ENCODE assay signal across 8 mouse cellular contexts in the genomic region with DNA sequence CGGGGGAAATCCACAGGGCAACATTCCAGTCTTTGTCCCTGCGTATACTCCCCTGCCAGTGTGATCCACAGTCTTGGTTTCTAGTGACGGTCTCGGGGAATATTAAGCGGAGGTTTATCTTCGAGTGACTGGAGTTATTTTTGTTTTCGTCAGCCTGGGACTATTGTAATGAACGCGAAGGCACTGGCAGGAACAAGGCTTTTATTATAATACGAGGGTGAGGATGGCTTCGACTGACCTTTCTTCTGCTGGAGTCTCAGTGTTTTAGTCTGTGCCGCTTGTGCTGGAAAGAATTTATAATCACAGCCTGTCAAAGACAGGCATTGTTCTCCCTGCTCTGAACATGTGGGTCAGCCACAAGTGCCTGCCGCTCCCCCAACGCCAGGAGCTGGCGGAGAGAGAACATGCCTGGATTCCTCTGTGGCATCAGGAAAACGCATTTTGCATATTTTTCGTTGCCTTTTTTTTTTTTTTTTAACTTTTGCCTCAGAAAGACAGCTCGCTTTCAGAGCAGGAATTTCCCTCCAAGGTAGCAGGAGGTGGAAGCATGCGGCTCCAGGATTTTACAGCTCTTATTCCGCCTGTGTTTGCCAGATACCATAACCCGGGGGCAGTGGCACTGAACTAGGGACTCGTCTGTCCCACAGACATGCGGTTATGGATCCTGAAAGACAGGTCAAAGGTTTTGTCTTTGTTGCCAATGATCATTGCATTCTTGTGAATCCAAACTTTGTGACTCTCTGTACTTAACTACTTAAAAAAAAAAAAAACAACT.
DNase-seq lines count a peak whose midpoint lies in the region; ATAC-seq and TF ChIP-seq lines count a peak whose summit lies in the region.

No protein-coding gene starts in this region.

- H3K9ac ChIP-seq in limb, embryonic 11.5 days (ENCODE audit: low read length), result peak overlapping the region; percentile 18; the same call in 1 of the 2 replicates

- H3K4me3 ChIP-seq in spleen, adult 2 months (ENCODE audit: extremely low read depth, insufficient read depth, insufficient read length), result no peak overlapping the region
- H3K4me3 ChIP-seq in limb, embryonic 11.5 days (ENCODE audit: low read depth, low read length), result no peak overlapping the region; the same call in 1 of the 2 replicates

- DNase-seq in spleen, adult 2 months (ENCODE audit: low read depth in 1 of 2, low spot score in 2 of 2), result no peak
- DNase-seq in spleen, postnatal 14 days (ENCODE audit: low spot score in 2 of 2), result no peak
- peak; percentile 18 to 29 for DNase-seq in heart, adult 9 months (ENCODE audit: low spot score in 2 of 2)
- DNase-seq in kidney, adult 9 months, result peak; percentile 61
- peak; percentile 77 for DNase-seq in limb, embryonic 11.5 days (ENCODE audit: low spot score)
- DNase-seq in retina, embryonic 14.5 days (ENCODE audit: low spot score), result peak; percentile 79
- DNase-seq in c-Kit-positive CD71-positive TER-119-positive erythroid progenitor cells, embryonic 14.5 days (ENCODE audit: low spot score), result no peak

- ATAC-seq in limb, embryonic 11.5 days (ENCODE audit: insufficient number of reproducible peaks, low FRiP score, low TSS enrichment, low read depth), result peak; percentile 77; the same call in 1 of the 2 replicates
- no peak for ATAC-seq in megakaryocyte, adult 5-6 weeks (ENCODE audit: poor library complexity, severe bottlenecking)

- TF ChIP-seq CTCF in spleen, adult 2 months (IDR thresholded peaks at IDR 0.05; ENCODE audit: extremely low read depth, insufficient read depth, insufficient read length, insufficient replicate concordance), result no peak

- no peaks in the 10 kb centered on the region; the same call in 1 of the 2 replicates for H3K27me3 ChIP-seq in spleen, adult 2 months (ENCODE audit: control insufficient read depth, insufficient read depth, low read length)
- no peaks in the 10 kb centered on the region for H3K27me3 ChIP-seq in limb, embryonic 11.5 days (ENCODE audit: control insufficient read depth, insufficient read depth, low read length)

- H3K4me1 ChIP-seq in spleen, adult 2 months (ENCODE audit: control insufficient read depth, insufficient read depth, insufficient read length), result no peaks in the 10 kb centered on the region
- H3K4me1 ChIP-seq in limb, embryonic 11.5 days (ENCODE audit: control insufficient read depth, insufficient read depth, low read length), result peaks cover 27% of the 10 kb centered on the region

- 0 out of 2 replicates have a peak overlapping the region, but pooled peaks have one; percentile 29 for H3K27ac ChIP-seq in spleen, adult 2 months (ENCODE audit: insufficient read depth, low read length)
- H3K27ac ChIP-seq in limb, embryonic 11.5 days (replicated peaks; ENCODE audit: low read depth, low read length), result peak overlapping the region; percentile 85

- no peaks in the 10 kb centered on the region for H3K36me3 ChIP-seq in spleen, adult 2 months (ENCODE audit: control insufficient read depth, insufficient read depth, low read length)
- H3K36me3 ChIP-seq in limb, embryonic 11.5 days (ENCODE audit: control insufficient read depth, insufficient read depth, low read length), result no peaks in the 10 kb centered on the region

- peak overlapping the region; percentile 43 for H3K4me2 ChIP-seq in limb, embryonic 11.5 days (ENCODE audit: low read depth, severe bottlenecking)

- TF ChIP-seq POLR2A in spleen, adult 2 months (IDR thresholded peaks at IDR 0.05; ENCODE audit: low read depth, low read length), result no peak

- H3K9me3 ChIP-seq in limb, embryonic 11.5 days (ENCODE audit: control insufficient read depth, low read length), result no peaks in the 10 kb centered on the region

- 45% methylated on average over 23 of the region's 23 CpGs for WGBS in spleen, adult 2 months
- 18% methylated on average over 23 of the region's 23 CpGs for WGBS in limb, embryonic 11.5 days

Comparison
In these comparisons a context has a peak if more than half of its experiments do, and no peak if none do; other contexts are left out.
1. DNase-seq: peak in heart, adult 9 months (2 of 2), kidney, adult 9 months (single experiment), limb, embryonic 11.5 days (single experiment) and retina, embryonic 14.5 days (single experiment); none in spleen, adult 2 months (0 of 2), spleen, postnatal 14 days (0 of 2) and c-Kit-positive CD71-positive TER-119-positive erythroid progenitor cells, embryonic 14.5 days (single experiment).